Mouse (Mus musculus) myocyte (in vitro differentiated cells): ENCODE data around the gene Armh1.

Experiments used
- CEBPB ChIP-seq: IDR thresholded peaks from 2 replicates; pipeline ENCODE4 v1.6.1; 2011; ENCODE audit warnings: mild to moderate bottlenecking, moderate library complexity; ENCODE audit not compliant: poor library complexity, insufficient read depth, severe bottlenecking
- MAX ChIP-seq: IDR thresholded peaks from one replicate; pipeline ENCODE4 v1.6.1; 2011; ENCODE audit warnings: low read depth, mild to moderate bottlenecking, control low read depth
- MYOD1 ChIP-seq, 3 experiments: IDR thresholded peaks; one replicate each; pipeline ENCODE4 v1.6.1; 2011; ENCODE audit warnings: control low read depth in 2 of 3, low read depth in 2 of 3, mild to moderate bottlenecking in 2 of 3, moderate library complexity in 1 of 3; ENCODE audit not compliant: insufficient read length in 2 of 3, control insufficient read depth in 1 of 3
- POLR2A ChIP-seq: IDR thresholded peaks from one replicate; pipeline ENCODE4 v1.6.1; 2011; ENCODE audit warnings: low read depth, mild to moderate bottlenecking, control low read depth, moderate library complexity; ENCODE audit not compliant: insufficient read length

GRCm38 (mm10) chr4:117297819-117298218 is 45.9 kb upstream of the Armh1 start:
- TF ChIP-seq POLR2A (no peak), MAX (no peak), MYOD1 (IDR thresholded peaks at IDR 0.05; ENCODE audit: control insufficient read depth in 1 of 3, insufficient read length in 2 of 3, low read depth in 2 of 3) (no peak), CEBPB (no peak)
